Mouse (Mus musculus): ENCODE measurements around the gene Dctn1. TPM values are rescaled to one million over a fixed set of nuclear protein-coding genes. Genes with fewer than 3 reads are reported as not detected.

The Dctn1 gene
- polyA plus RNA-seq, 1 experiment: 87.2 TPM

DNA sequence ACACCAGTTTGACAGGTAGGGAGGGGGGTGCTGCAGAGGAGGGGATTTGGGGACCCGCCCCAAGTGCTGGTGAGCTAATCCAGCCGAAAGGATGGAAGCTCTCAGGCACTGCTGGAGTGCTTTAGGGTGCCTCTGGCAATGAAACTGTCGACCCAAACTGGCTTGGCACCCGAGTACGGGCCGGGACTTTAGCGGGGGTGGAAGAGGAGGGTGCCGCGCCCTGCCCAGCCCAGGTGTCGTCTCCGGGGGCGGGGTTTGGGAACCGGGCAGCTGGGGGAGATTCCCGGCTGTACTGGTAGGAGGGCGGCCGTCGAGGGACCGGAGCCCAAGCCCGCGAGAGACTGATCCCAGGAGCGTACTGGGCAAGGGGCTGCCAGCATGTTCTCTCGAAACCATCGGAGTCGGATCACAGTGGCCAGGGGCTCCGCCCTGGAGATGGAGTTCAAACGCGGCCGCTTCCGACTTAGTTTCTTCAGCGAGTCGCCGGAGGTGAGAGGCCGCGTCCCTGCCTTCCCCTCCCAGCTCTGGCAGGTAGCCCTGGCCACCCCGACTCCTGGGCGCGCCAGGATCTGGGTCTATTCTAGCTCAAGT is 30.1 kb upstream of the Dctn1 start:
- H3K4me3 ChIP-seq (ENCODE audit: insufficient read depth, low read length): no peak overlapping the region
- H3K27ac ChIP-seq (ENCODE audit: insufficient read depth, low read depth, low read length): no peak overlapping the region
- TF ChIP-seq POLR2A (IDR thresholded peaks at IDR 0.05; ENCODE audit: borderline replicate concordance, low read depth, low read length): no peak
- no peak for TF ChIP-seq CTCF (IDR thresholded peaks at IDR 0.05; ENCODE audit: low read depth, low read length)
- peaks cover 43% of the 10 kb centered on the region for H3K4me1 ChIP-seq (ENCODE audit: control insufficient read depth, insufficient read depth, low read length)

- no peak for TF ChIP-seq CTCF (IDR thresholded peaks at IDR 0.05; ENCODE audit: low read depth, low read length)
- TF ChIP-seq POLR2A (IDR thresholded peaks at IDR 0.05; ENCODE audit: borderline replicate concordance, low read depth, low read length): no peak
- Histone ChIP-seq H3K4me1 (ENCODE audit: control insufficient read depth, insufficient read depth, low read length) (peaks cover 37% of the 10 kb centered on the region), H3K4me3 (ENCODE audit: insufficient read depth, low read length) (peak overlapping the region; percentile 64), H3K27ac (ENCODE audit: insufficient read depth, low read depth, low read length) (peak overlapping the region; percentile 70)
These were observed 29.3 kb upstream of the Dctn1 start for GRCm38 (mm10) chr6:83136291-83136880.

GRCm38 (mm10) chr6:83136881-83137575 is 28.7 kb upstream of the Dctn1 start:
- Histone ChIP-seq H3K4me3 (ENCODE audit: insufficient read depth, low read length) (peak overlapping the region; percentile 64), H3K4me1 (ENCODE audit: control insufficient read depth, insufficient read depth, low read length) (peaks cover 37% of the 10 kb centered on the region), H3K27ac (ENCODE audit: insufficient read depth, low read depth, low read length) (peak overlapping the region; percentile 70)
- TF ChIP-seq POLR2A (IDR thresholded peaks at IDR 0.05; ENCODE audit: borderline replicate concordance, low read depth, low read length): no peak
- no peak for TF ChIP-seq CTCF (IDR thresholded peaks at IDR 0.05; ENCODE audit: low read depth, low read length)

- no peak for TF ChIP-seq POLR2A (IDR thresholded peaks at IDR 0.05; ENCODE audit: borderline replicate concordance, low read depth, low read length)
- TF ChIP-seq CTCF (IDR thresholded peaks at IDR 0.05; ENCODE audit: low read depth, low read length): no peak
- Histone ChIP-seq H3K4me3 (ENCODE audit: insufficient read depth, low read length) (peak overlapping the region; percentile 64), H3K27ac (ENCODE audit: insufficient read depth, low read depth, low read length) (peak overlapping the region; percentile 70), H3K4me1 (ENCODE audit: control insufficient read depth, insufficient read depth, low read length) (peaks cover 33% of the 10 kb centered on the region)
These were observed 28.2 kb upstream of the Dctn1 start for GRCm38 (mm10) chr6:83137576-83137950.

DNA sequence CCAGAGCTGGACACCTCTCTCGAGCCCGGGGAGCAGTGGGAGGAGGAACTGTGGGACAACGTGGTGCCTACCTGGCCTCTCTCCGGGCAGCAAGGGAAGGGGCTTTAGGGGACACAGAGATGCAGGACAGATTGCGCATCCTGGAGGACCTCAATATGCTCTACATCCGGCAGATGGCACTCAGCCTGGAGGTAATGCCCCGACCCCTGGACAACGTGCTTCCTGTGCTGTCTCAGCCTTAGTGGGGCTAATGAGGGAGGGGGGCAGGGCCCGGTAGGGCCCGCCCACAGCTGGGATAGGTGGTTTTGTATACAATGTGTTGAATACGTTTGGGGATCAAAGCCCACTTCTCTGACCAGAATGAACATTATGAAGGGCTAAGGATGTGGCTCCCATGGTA is 27.7 kb upstream of the Dctn1 start:
- Histone ChIP-seq H3K4me1 (ENCODE audit: control insufficient read depth, insufficient read depth, low read length) (peaks cover 30% of the 10 kb centered on the region), H3K27ac (ENCODE audit: insufficient read depth, low read depth, low read length) (peak overlapping the region; percentile 13; the same call in 1 of the 2 replicates), H3K4me3 (ENCODE audit: insufficient read depth, low read length) (peak overlapping the region; percentile 64; the same call in 1 of the 2 replicates)
- TF ChIP-seq POLR2A (IDR thresholded peaks at IDR 0.05; ENCODE audit: borderline replicate concordance, low read depth, low read length) (no peak), CTCF (IDR thresholded peaks at IDR 0.05; ENCODE audit: low read depth, low read length) (no peak)

DNA sequence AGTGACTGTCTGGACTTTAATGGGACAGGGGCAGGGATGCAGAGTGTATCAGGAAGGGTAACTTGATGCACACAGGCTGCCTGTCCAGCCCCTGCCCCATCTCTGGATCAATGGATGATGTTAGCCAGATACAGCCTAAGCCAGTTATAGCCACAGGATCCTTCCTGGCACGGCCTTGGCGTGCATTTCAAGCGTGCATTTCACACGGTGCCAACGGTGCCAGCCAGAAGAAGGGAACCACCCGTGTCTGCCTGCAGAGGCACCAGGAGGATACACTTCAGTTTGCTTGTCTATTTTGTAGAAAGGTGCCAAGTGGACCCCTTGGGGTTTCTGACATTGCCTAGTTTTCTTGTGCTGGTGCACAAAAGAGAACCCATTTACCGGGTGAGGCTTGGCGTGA is 25.7 kb upstream of the Dctn1 start:
- TF ChIP-seq CTCF (IDR thresholded peaks at IDR 0.05; ENCODE audit: low read depth, low read length) (no peak), POLR2A (IDR thresholded peaks at IDR 0.05; ENCODE audit: borderline replicate concordance, low read depth, low read length) (no peak)
- no peak overlapping the region for H3K4me3 ChIP-seq (ENCODE audit: insufficient read depth, low read length)
- no peak overlapping the region for H3K27ac ChIP-seq (ENCODE audit: insufficient read depth, low read depth, low read length)
- peaks cover 19% of the 10 kb centered on the region for H3K4me1 ChIP-seq (ENCODE audit: control insufficient read depth, insufficient read depth, low read length)

- TF ChIP-seq CTCF (IDR thresholded peaks at IDR 0.05; ENCODE audit: low read depth, low read length): no peak
- TF ChIP-seq POLR2A (IDR thresholded peaks at IDR 0.05; ENCODE audit: borderline replicate concordance, low read depth, low read length): no peak
- no peak overlapping the region for H3K27ac ChIP-seq (ENCODE audit: insufficient read depth, low read depth, low read length)
- peaks cover 13% of the 10 kb centered on the region for H3K4me1 ChIP-seq (ENCODE audit: control insufficient read depth, insufficient read depth, low read length)
- H3K4me3 ChIP-seq (ENCODE audit: insufficient read depth, low read length): no peak overlapping the region
These were observed 24.1 kb upstream of the Dctn1 start for GRCm38 (mm10) chr6:83141636-83142035.

GRCm38 (mm10) chr6:83142211-83142731 is 23.4 kb upstream of the Dctn1 start:
- H3K4me3 ChIP-seq (ENCODE audit: insufficient read depth, low read length): no peak overlapping the region
- TF ChIP-seq POLR2A (IDR thresholded peaks at IDR 0.05; ENCODE audit: borderline replicate concordance, low read depth, low read length) (no peak), CTCF (IDR thresholded peaks at IDR 0.05; ENCODE audit: low read depth, low read length) (no peak)
- no peak overlapping the region for H3K27ac ChIP-seq (ENCODE audit: insufficient read depth, low read depth, low read length)
- peaks cover 13% of the 10 kb centered on the region for H3K4me1 ChIP-seq (ENCODE audit: control insufficient read depth, insufficient read depth, low read length)

- TF ChIP-seq CTCF (IDR thresholded peaks at IDR 0.05; ENCODE audit: low read depth, low read length) (no peak), POLR2A (IDR thresholded peaks at IDR 0.05; ENCODE audit: borderline replicate concordance, low read depth, low read length) (no peak)
- peaks cover 11% of the 10 kb centered on the region for H3K4me1 ChIP-seq (ENCODE audit: control insufficient read depth, insufficient read depth, low read length)
- H3K4me3 ChIP-seq (ENCODE audit: insufficient read depth, low read length): no peak overlapping the region
- no peak overlapping the region for H3K27ac ChIP-seq (ENCODE audit: insufficient read depth, low read depth, low read length)
These were observed 22.8 kb upstream of the Dctn1 start for GRCm38 (mm10) chr6:83142886-83143285.

GRCm38 (mm10) chr6:83145209-83145608 is 20.5 kb upstream of the Dctn1 start:
- Histone ChIP-seq H3K4me3 (ENCODE audit: insufficient read depth, low read length) (no peak overlapping the region), H3K27ac (ENCODE audit: insufficient read depth, low read depth, low read length) (no peak overlapping the region), H3K4me1 (ENCODE audit: control insufficient read depth, insufficient read depth, low read length) (peaks cover 9% of the 10 kb centered on the region)
- TF ChIP-seq POLR2A (IDR thresholded peaks at IDR 0.05; ENCODE audit: borderline replicate concordance, low read depth, low read length) (no peak), CTCF (IDR thresholded peaks at IDR 0.05; ENCODE audit: low read depth, low read length) (no peak)
